Mouse (Mus musculus) testis, adult 2 months (tissue): ENCODE results near the gene Fcgr1. TPM values are rescaled to one million over a fixed set of nuclear protein-coding genes. Genes with fewer than 3 reads are reported as not detected.
"Not testable (repeated sequence)": the region's sequence is repeated elsewhere in the genome, so short reads cannot be mapped to it uniquely, and the experiment has no call there.

Experiments
- H3K27ac ChIP-seq: fragments of 200-500 bp; 2 replicates; pipeline ENCODE4 v1.5.1; 2012; ENCODE audit warnings: low read depth, low read length; ENCODE audit not compliant: control insufficient read depth, insufficient read depth
- H3K27me3 ChIP-seq: fragments of 200-500 bp; 2 replicates; pipeline ENCODE4 v1.6.1; 2012; ENCODE audit warnings: mild to moderate bottlenecking, low read length, moderate library complexity; ENCODE audit not compliant: control insufficient read depth, insufficient read depth
- H3K36me3 ChIP-seq: fragments of 200-500 bp; 2 replicates; pipeline ENCODE4 v1.6.1; 2012; ENCODE audit warnings: mild to moderate bottlenecking, low read length; ENCODE audit not compliant: control insufficient read depth, insufficient read depth
- H3K4me1 ChIP-seq: fragments of 200-500 bp; 2 replicates; pipeline ENCODE4 v1.6.1; 2012; ENCODE audit warnings: low read length; ENCODE audit not compliant: control insufficient read depth, insufficient read depth
- H3K4me3 ChIP-seq: fragments of 200-500 bp; 2 replicates; pipeline ENCODE4 v1.5.1; 2012; ENCODE audit warnings: low read depth, mild to moderate bottlenecking, low read length, moderate library complexity, mixed read lengths; ENCODE audit not compliant: control insufficient read depth
- CTCF ChIP-seq: fragments of 200-500 bp; IDR thresholded peaks from 2 replicates; pipeline ENCODE4 v1.5.1; 2012; ENCODE audit warnings: low read depth, mild to moderate bottlenecking, inconsistent platforms, low read length, moderate library complexity; ENCODE audit not compliant: control insufficient read depth, insufficient read depth, insufficient replicate concordance
- POLR2A ChIP-seq: fragments of 200-500 bp; IDR thresholded peaks from 2 replicates; pipeline ENCODE4 v1.6.1; 2012; ENCODE audit warnings: low read depth, mild to moderate bottlenecking, inconsistent platforms, low read length, moderate library complexity; ENCODE audit not compliant: control insufficient read depth
- polyA plus RNA-seq: library from polyadenylated mRNA; depleted of rRNA; stranded (reverse); fragments of >200 nt; gene quantifications from 2 replicates; pipeline ENCODE4 v1.2.3, GENCODE M21; 2012

Gene Fcgr1
- polyA plus RNA-seq, 1 experiment = 0.19 TPM

DNA sequence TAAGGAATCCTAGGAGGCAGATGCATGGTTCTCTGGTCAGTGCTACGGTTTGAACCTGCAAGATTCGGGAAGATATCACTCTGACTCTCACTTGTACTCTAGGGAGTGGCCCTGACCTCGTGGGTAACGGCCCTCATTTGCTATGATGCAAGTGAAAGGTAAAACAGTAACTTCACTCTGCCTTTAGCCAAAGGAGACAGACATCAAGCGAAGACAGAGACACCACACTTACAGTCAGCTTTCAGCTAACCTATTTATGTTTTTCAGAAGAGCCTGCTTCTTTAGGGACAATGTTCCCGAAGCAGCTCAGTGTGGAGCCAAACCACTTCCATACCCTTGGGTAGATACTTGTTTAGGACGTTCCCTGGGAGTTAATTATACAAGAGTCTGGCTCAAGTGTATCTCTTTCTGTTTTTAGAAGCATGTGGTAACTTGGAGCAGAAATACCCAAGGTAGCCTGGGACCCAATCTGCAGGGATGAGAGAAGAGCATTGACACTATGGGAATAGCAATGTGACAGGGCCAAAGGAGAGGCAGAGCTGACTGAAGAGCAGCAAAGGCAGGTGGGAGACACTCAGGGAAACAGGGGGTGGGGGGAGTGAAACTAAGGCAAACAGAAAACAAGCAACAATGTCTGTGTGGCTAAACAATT, 49.7 kb downstream of the Fcgr1 start:
- Histone ChIP-seq H3K4me1 (peaks cover 2% of the 10 kb centered on the region), H3K27ac (peak overlapping the region; percentile 5)
- no peak for TF ChIP-seq POLR2A
- no peak for TF ChIP-seq CTCF

DNA sequence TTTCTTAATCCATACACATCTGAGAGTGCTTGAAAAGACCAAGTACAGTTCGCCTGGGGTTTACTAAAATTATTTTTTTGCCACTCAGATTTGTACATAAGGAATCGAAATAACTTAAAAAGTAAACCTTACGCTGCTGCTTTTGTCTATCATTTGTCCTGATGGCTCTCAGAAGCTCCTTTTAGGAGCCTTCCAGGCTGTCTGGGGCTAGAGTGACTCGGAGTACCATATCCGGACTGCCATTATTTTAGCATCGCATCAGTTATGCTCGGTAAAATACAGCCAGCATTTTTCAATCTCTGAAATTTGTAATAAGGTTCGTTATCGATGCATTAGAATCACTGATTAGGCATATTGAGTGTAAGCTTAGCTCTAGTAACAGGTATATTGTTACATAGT, 53.0 kb downstream of the Fcgr1 start:
- Histone ChIP-seq H3K27me3 (no peaks in the 10 kb centered on the region), H3K4me1 (peaks cover 5% of the 10 kb centered on the region; the same call in 1 of the 2 replicates), H3K36me3 (no peaks in the 10 kb centered on the region), H3K4me3 (peak overlapping the region; percentile 74; the same call in 1 of the 2 replicates), H3K27ac (peak overlapping the region; percentile 84)
- TF ChIP-seq POLR2A = no peak
- no peak for TF ChIP-seq CTCF

More for the DNA sequence above, 49.7 kb downstream of the Fcgr1 start:
- Histone ChIP-seq H3K27me3 (no peaks in the 10 kb centered on the region), H3K4me3 (peak overlapping the region; percentile 73), H3K36me3 (no peaks in the 10 kb centered on the region)

DNA sequence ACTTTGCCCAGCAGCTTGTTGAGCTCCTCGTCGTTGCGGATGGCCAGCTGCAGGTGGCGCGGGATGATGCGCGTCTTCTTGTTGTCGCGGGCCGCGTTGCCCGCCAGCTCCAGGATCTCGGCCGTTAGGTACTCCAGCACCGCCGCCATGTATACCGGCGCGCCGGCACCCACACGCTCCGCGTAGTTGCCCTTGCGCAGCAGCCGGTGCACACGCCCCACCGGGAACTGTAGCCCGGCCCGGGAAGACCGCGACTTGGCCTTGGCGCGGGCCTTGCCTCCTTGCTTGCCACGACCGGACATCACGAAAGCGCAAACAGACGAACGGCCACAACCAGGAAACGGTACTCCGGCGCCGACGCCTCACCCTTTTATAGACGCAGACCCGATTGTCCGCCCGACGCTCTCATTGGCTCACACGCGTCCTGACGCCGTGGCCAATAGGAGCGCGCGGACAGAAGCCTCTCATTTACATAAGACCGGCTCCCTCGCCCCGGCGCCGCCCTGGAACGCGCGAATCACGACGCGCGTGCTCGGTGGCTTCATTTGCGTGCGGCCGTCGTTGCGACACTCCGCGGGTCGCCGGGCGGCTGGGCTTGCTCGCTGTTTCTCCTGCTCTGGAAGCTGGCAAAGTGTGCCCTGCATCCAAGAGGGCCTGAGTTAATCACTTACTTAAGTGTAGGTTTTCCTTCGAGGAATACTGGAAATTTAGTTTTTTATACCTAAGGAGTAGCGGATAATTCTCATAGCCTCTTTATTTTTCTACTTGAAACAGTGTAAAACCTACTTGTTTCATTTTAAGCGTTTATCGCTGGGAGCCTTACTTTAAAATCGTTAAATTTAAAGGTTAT, 53.6 kb downstream of the Fcgr1 start, which contains the start of gene Hist2h2aa2:
Hist2h2aa2 (minus strand) TSS at position 328 of the 850 bp plus-strand sequence.
- H3K36me3 ChIP-seq, H3K27me3 ChIP-seq, H3K4me1 ChIP-seq: not testable (repeated sequence)
- peak; percentile 73 for TF ChIP-seq POLR2A
- Histone ChIP-seq H3K4me3 (peak within 1 kb of the TSS; percentile 86), H3K27ac (peak within 1 kb of the TSS; percentile 84)

DNA sequence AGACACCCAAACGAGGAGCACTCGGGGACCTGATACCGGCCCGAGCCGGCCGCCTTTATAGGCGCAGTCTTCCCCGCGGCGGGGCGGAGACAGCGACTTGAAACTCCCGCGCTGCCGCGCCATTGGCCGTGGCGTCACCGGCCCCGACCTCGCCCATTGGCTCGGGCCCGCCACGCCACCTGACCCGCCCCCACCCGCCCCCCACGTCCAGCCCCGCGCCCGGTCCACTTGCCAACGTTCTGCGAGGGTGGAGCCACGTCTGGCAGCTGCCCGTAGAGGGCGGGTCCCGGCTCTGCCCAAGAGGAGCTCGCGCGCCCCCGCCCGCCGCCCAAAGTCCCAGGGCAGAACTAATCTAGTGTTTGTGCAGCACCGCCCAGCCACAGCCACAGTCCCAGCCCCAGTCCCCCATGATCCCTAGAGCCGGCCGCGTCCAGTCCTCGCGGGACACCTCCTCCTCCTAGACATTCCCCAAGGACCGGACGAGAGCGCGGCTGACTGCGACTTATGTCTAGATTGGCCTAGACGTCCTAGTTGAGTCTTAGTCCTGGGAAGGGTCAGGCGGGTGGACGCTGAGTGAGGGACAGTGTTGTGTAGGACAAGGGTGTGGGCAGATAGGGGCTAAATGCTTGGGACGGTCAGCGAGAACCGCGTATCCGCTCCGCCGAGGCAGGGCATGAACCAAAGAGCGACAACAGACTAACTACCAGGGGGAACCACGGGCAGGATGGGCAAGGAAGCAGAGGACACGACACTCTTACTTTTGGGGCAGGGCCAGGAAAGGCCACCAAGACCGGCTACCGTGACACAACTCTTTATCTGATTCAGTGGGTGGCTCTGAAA, 54.6 kb downstream of the Fcgr1 start, which contains the start of gene Hist2h3c2:
Hist2h3c2 (minus strand) TSS at position 174 of the 840 bp plus-strand sequence.
- H3K27me3 ChIP-seq, H3K36me3 ChIP-seq, H3K4me1 ChIP-seq: not testable (repeated sequence)
- peak within 1 kb of the TSS; percentile 76 for H3K27ac ChIP-seq
- peak within 1 kb of the TSS; percentile 85 for H3K4me3 ChIP-seq

DNA sequence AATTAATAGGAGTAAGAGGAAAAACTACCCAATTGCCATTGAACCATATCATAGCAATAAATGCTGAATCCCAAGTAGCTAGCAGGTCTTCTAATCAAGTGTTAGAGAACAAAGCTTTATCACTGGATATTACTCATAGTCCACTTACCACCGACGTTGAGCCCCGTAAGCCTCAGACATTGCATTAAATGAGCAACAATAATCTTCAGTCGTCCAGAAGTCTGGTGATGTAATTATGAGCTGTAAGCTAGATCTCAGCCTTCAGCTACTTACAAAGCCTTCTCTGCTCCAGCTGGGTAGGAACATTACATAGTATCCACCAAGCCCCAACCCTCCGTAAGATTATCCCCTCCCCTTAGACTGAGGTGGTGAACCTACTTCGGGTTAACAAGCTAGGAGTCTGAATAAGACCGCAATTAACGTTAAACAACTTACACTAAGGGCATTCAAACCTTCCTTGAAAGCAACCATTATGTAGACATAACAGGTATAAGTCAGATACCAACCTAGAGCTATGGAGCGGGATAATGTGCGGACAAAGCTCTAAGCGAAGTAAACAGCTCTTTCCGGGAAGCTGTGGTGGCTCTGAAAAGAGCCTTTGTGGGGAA, 55.8 kb downstream of the Fcgr1 start:
- Histone ChIP-seq H3K4me3 (peak overlapping the region; percentile 85), H3K36me3 (no peaks in the 10 kb centered on the region), H3K27ac (peak overlapping the region; percentile 71), H3K27me3 (no peaks in the 10 kb centered on the region), H3K4me1 (peaks cover 5% of the 10 kb centered on the region; the same call in 1 of the 2 replicates)
- TF ChIP-seq POLR2A (no peak), CTCF (no peak)

DNA sequence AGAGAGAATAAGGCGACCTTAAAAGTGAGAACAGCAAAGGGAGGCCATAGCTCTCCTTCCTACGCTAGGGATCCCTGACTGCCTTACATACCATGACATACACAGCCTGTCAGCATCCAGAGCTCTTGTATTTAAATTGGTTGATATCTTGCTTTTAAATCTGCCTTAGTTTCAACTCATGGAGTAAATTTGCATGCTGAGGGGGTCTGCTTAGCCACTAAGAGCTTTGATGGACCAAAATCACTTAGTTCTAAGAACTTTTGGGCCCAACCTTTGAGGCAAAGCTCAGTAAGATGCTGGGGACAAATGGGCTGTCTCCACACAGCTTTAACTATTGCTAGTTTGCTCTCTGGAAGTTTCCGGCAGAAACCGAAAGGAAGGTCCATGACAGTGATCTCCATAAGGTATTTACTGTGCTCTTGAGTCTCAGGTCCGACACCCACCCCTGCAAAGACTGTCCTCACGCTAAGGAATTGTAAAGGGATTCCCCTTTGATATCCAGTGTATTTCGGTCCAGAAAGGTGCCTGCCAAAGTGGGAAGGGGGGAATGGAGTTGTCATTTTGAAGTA, 56.4 kb downstream of the Fcgr1 start:
- no peak overlapping the region for H3K27ac ChIP-seq
- H3K4me3 ChIP-seq = peak overlapping the region; percentile 85
- H3K27me3 ChIP-seq = no peaks in the 10 kb centered on the region
- TF ChIP-seq POLR2A (no peak), CTCF (no peak)
- peaks cover 5% of the 10 kb centered on the region; the same call in 1 of the 2 replicates for H3K4me1 ChIP-seq
- no peaks in the 10 kb centered on the region for H3K36me3 ChIP-seq
